Mouse (Mus musculus): ENCODE data around the gene Pdzd7. TPM values are rescaled to one million over a fixed set of nuclear protein-coding genes. Genes with fewer than 3 reads are reported as not detected.
A peak's percentile ranks its signal among the peaks of the same experiment; 100 is the strongest.
"Not testable (repeated sequence)": the region's sequence is repeated elsewhere in the genome, so short reads cannot be mapped to it uniquely, and the experiment has no call there.

Gene Pdzd7
- polyA plus RNA-seq, 1 experiment from 2014 or later = 0.72 TPM

DNA sequence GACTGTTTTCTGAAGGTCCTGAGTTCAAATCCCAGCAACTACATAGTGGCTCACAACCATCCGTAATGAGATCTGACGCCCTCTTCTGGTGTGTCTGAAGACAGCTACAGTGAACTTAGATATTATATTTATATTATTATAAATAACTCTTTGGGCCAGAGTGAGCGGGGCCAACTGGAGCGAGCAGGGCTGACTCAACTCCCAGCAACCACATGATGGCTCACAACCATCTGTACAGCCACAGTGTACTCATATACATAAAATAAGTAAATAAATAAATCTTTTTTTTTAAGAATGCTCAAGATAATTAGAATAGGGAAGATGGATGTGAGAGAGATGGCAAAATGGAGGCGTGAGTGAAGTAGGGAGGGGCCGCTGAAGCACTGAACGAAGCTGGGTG is 7.3 kb downstream of the Pdzd7 start:
- not testable (repeated sequence) for H3K9ac ChIP-seq; H3K9me3 ChIP-seq (replicated peaks); H3K36me3 ChIP-seq; H3K4me1 ChIP-seq; ATAC-seq (ENCODE audit: low FRiP score); H3K4me2 ChIP-seq (replicated peaks); H3K4me3 ChIP-seq; H3K27ac ChIP-seq
- WGBS = 91% methylated on average over 7 of the region's 7 CpGs
- peaks cover 36% of the 10 kb centered on the region for H3K27me3 ChIP-seq

DNA sequence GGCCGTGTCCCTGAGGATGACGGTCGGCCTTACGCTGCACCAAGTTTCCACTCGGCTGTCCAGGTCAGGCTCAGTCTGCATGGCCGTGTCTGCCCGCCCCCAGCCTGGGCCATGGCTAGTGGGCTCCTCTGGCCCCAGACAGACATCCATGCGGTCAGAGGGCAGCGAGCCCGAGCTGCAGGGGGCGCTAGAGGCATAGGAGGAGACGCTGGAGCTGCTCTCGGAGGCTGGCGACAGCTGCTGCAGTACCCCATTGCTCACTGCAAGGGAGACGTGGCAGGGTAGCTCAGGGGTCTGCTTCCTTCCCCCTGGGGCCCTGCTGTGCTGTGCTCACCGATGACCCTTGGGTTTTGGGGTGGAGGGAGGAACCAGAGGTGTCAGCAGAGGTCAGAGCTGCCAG is 8.7 kb downstream of the Pdzd7 start:
- Histone ChIP-seq H3K4me2 (replicated peaks) (no peak overlapping the region), H3K36me3 (no peaks in the 10 kb centered on the region), H3K4me1 (peaks cover 11% of the 10 kb centered on the region), H3K9ac (no peak overlapping the region), H3K9me3 (replicated peaks) (no peaks in the 10 kb centered on the region), H3K27ac (no peak overlapping the region), H3K27me3 (peaks cover 31% of the 10 kb centered on the region), H3K4me3 (no peak overlapping the region)
- WGBS = 32% methylated on average over 14 of the region's 16 CpGs
- ATAC-seq (ENCODE audit: low FRiP score) = no peak

DNA sequence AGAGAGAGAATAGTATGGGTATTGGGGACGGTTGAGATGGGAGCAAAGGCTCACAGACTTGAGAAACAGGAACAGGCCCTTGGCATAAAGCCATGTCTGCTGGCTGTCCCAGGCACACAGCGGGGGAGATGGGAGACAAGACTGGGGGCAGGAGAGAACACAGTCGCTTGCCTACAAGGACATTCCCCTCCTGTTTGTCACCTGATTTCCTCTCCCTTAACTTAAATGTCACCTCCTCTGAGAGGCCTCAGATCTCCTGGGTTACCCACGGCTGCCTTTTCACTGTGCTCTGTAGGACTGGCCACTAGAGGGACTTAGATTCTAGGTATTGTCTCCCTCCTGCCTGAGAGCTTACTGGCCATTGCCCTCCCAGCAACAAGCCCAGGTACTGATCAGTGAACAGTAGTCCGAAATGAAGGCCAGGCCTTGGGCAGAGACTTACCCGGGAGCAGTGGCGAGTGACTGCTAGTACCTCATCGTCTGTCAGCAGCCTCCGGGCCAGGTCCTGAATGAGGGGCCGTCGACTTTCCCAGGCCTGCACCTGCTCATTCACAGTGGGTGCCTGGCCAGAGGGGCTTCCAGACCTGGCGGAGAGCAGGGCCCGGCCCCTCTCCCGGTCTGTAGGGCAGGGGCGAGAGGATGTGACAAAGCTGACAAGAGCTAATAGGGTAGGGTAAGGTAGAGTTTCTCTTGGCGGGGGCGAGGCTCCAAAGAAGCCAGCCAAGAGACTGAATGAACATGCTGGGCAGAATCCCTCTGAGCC is 12.8 kb downstream of the Pdzd7 start:
- Histone ChIP-seq H3K4me1 (peaks cover 21% of the 10 kb centered on the region), H3K9me3 (replicated peaks) (no peaks in the 10 kb centered on the region), H3K9ac (no peak overlapping the region), H3K4me3 (no peak overlapping the region), H3K36me3 (0 out of 2 replicates have a peak, but pooled peaks cover 4% of the 10 kb centered on the region), H3K27me3 (peaks cover 10% of the 10 kb centered on the region; the same call in 1 of the 2 replicates), H3K4me2 (replicated peaks) (no peak overlapping the region), H3K27ac (no peak overlapping the region)
- ATAC-seq (ENCODE audit: low FRiP score) = no peak
- WGBS = 49% methylated on average over 17 of the region's 17 CpGs

DNA sequence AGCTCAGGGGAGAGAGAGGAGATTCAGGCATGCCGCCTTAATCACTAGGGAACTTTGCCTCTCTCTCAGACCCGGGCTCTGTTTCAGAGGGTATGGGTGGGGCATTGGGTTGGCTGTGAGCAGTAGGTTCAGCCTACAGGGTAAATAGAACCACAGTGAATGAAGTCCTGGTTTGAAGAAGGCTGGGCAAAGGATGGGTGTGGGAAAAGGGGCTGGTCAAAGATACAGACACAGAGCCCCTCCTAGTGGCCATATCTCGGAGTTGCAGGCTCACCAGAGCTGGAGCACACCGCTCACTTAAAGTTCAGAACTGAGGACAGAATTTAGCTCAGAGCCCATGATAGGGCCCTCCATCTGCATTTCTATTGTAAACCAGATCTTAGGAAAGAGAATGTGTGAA is 13.7 kb downstream of the Pdzd7 start:
- peaks cover 7% of the 10 kb centered on the region; the same call in 1 of the 2 replicates for H3K27me3 ChIP-seq
- H3K4me2 ChIP-seq (replicated peaks) = no peak overlapping the region
- ATAC-seq (ENCODE audit: low FRiP score) = peak; percentile 29; the same call in 1 of the 2 replicates
- no peaks in the 10 kb centered on the region for H3K9me3 ChIP-seq (replicated peaks)
- H3K9ac ChIP-seq = no peak overlapping the region
- no peak overlapping the region for H3K27ac ChIP-seq
- H3K4me3 ChIP-seq = no peak overlapping the region
- 19% methylated on average over 4 of the region's 4 CpGs for WGBS
- peaks cover 27% of the 10 kb centered on the region for H3K4me1 ChIP-seq
- peaks cover 12% of the 10 kb centered on the region for H3K36me3 ChIP-seq

DNA sequence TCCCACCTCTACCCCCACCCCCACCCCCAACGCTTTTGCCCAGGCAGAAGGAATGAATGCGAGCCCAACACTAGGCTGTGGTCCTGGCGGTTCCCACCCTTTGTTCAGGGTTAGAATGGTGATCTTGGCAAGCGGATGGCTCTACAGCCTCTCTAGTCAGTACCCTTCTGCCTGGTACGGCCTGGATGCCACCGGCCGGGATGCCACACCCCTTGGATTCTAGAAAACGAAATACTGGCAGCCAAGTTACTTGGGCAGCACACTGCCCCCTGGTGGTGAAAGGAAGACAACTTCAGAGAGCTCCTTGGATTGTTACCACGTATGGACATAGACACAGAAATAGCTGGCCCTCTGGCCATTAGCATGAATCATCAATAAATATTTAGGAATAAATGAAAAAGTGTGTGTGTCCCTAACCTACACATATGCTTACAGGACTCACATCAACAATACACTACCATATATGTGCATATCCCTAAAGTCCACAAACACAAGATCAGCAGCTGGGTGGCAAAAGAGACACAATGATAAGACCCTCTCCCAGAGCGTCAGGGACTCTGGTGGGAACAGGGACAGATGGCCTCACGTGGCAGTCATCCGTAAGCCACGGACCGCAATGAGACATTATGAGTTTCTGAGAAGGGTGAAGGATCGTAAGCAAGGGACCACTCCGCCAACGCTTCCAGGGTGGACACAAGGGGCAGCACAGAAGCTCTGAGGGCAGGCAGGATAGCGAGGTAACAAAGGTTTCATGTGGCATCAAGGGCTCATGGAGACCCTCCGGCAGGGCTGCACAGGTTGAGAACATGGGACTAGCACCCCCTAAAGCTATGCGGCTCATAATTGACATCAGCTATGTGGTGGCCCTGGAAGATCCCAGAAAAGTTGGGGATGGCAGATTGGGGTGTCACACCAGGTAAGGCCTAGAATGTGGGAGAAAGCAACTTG is 14.5 kb downstream of the Pdzd7 start:
- Histone ChIP-seq H3K27ac (no peak overlapping the region), H3K4me3 (no peak overlapping the region), H3K9me3 (replicated peaks) (no peaks in the 10 kb centered on the region), H3K9ac (no peak overlapping the region), H3K4me1 (peaks cover 27% of the 10 kb centered on the region), H3K27me3 (peaks cover under 1% of the 10 kb centered on the region; the same call in 1 of the 2 replicates), H3K4me2 (replicated peaks) (peak overlapping the region; percentile 19), H3K36me3 (peaks cover 19% of the 10 kb centered on the region)
- WGBS = 42% methylated on average over 20 of the region's 20 CpGs
- peak; percentile 21; the same call in 1 of the 2 replicates for ATAC-seq (ENCODE audit: low FRiP score)

DNA sequence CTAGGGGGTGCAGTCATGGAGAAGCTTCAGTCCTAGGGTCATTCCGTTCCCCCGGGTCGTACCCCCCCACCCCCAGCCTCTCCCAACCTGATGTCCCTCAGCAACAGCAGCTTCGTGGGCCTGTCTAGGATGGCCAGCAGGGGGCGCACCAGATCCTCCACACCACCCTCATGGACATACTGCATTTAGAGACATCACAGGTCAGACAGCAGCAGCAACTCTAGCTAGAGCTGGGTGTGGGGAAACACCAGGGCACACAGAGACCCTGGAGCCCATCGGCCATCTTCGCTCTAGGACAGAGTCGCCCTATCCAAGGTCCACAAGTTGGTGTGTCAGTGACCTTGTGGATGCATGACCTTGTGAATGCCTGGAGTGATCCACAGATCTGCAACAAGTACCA is 15.4 kb downstream of the Pdzd7 start:
- no peak overlapping the region for H3K4me2 ChIP-seq (replicated peaks)
- H3K9ac ChIP-seq = no peak overlapping the region
- H3K27ac ChIP-seq = no peak overlapping the region
- no peak overlapping the region for H3K4me3 ChIP-seq
- no peak for ATAC-seq (ENCODE audit: low FRiP score)
- no peaks in the 10 kb centered on the region for H3K27me3 ChIP-seq
- peaks cover 27% of the 10 kb centered on the region for H3K4me1 ChIP-seq
- peaks cover 28% of the 10 kb centered on the region for H3K36me3 ChIP-seq
- H3K9me3 ChIP-seq (replicated peaks) = no peaks in the 10 kb centered on the region
- WGBS = 49% methylated on average over 8 of the region's 8 CpGs

DNA sequence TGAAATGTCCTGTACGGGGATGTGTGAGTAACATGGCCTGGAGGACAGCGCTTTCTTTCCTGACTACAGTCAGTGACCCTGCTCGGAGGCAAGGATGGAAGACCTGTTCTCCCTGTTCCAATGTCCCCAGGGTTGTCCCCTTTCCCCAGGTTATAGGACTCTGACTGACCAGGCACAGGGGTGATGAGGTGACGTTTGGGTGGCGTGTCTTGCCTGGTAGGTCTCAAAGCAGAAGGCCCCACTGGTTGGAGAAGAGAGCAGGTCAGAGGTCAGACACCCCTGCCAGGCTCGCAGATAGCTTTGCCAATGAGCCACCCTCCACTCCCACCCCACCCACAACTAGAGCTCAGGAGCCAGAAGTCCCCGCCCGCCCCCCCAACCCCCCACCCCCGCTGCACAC is 15.9 kb downstream of the Pdzd7 start:
- Histone ChIP-seq H3K9ac (no peak overlapping the region), H3K4me3 (no peak overlapping the region), H3K4me2 (replicated peaks) (no peak overlapping the region), H3K27ac (no peak overlapping the region), H3K36me3 (peaks cover 33% of the 10 kb centered on the region), H3K27me3 (no peaks in the 10 kb centered on the region), H3K4me1 (peaks cover 27% of the 10 kb centered on the region), H3K9me3 (replicated peaks) (no peaks in the 10 kb centered on the region)
- WGBS = 54% methylated on average over 9 of the region's 9 CpGs
- ATAC-seq (ENCODE audit: low FRiP score) = no peak

DNA sequence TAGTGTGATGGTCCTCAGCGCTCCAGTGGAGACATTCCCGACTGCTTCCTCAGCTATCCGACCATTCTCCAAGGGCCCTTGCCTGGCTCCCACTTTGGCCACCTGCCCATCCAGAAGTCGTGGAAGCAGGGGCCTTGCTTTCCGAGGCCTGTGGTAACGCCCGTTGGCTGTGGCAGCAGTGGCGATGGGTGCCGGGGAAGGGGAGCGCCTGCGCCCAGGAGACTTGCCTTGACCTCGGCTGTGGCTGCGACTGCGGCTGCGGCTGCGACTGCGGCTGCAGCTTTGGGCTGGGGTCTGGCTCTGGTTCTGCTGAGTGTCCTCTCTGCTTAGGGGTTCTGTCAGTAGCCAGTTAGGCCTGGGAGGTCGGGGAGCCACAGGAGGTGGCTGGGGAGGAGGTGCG is 16.8 kb downstream of the Pdzd7 start:
- H3K27ac ChIP-seq = peak overlapping the region; percentile 4; the same call in 1 of the 2 replicates

DNA sequence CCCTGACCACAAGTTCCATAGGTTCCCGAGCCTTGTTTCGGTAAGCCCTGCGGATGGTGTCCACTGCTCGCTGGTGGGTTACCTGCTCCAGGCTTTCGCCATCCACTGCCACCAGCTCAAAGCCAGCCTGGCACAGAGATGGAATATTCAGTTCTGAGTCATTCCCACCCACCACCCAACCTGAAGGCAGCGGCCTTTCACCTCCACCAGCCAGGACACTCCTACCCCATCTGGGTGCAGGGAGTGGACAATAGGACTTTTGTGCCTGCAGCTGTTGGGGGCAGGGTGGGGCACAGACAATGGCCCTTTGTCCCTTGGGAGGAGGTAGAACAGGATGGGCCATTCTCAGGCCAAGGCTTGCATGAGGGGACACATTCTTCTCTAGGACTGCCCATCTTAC is 17.7 kb downstream of the Pdzd7 start:
- no peak overlapping the region for H3K9ac ChIP-seq
- H3K36me3 ChIP-seq = peaks cover 47% of the 10 kb centered on the region
- no peak for ATAC-seq (ENCODE audit: low FRiP score)
- WGBS = 82% methylated on average over 6 of the region's 6 CpGs
- H3K9me3 ChIP-seq (replicated peaks) = no peaks in the 10 kb centered on the region
- no peaks in the 10 kb centered on the region for H3K27me3 ChIP-seq
- H3K4me2 ChIP-seq (replicated peaks) = no peak overlapping the region
- H3K4me1 ChIP-seq = peaks cover 27% of the 10 kb centered on the region
- H3K27ac ChIP-seq = no peak overlapping the region
- H3K4me3 ChIP-seq = no peak overlapping the region

More for the DNA sequence above, 16.8 kb downstream of the Pdzd7 start:
- Histone ChIP-seq H3K27me3 (no peaks in the 10 kb centered on the region), H3K4me3 (no peak overlapping the region), H3K9ac (no peak overlapping the region; the same call in 1 of the 2 replicates), H3K36me3 (peaks cover 40% of the 10 kb centered on the region), H3K9me3 (replicated peaks) (no peaks in the 10 kb centered on the region), H3K4me1 (peaks cover 28% of the 10 kb centered on the region), H3K4me2 (replicated peaks) (no peak overlapping the region)
- WGBS = 60% methylated on average over 19 of the region's 19 CpGs
- no peak for ATAC-seq (ENCODE audit: low FRiP score)

DNA sequence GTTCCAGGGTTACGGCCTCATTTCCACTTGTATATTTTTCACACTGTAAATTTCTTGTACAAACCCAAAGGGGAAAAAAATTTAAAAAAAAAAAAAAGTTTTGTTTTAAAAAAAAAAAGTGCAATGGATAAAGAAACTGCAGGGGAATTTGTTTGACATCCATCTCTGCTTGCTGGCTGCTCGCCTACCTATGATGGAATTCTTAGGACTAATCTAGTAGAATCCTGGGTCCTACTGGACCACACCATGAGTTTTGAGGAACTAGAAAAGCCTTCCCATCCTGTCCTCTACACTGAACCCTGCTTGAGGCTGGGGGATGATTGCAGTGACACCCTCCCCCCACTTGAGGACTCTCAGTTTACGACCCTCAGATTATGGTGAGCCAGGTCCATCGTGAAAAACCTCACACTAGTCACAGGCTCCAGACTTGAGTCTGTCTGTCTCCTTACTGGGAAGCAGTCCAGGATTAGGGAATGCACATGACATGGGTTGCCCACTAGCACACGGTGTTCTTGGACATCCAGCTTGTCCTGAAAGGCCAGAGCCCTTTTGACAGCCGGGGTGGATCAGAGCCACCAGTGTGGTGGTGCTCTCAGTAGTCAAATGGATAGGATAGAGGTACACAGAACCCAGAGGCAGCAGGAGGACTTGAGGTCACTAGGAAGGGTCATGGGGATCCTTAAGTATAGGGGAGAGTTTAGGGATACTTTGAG is 18.4 kb downstream of the Pdzd7 start:
- Histone ChIP-seq H3K9ac (no peak overlapping the region), H3K27me3 (no peaks in the 10 kb centered on the region), H3K4me2 (replicated peaks) (no peak overlapping the region), H3K4me1 (peaks cover 21% of the 10 kb centered on the region), H3K9me3 (replicated peaks) (no peaks in the 10 kb centered on the region), H3K36me3 (peaks cover 49% of the 10 kb centered on the region), H3K4me3 (no peak overlapping the region), H3K27ac (0 out of 2 replicates have a peak overlapping the region, but pooled peaks have one; percentile 19)
- 86% methylated on average over 6 of the region's 6 CpGs for WGBS
- no peak for ATAC-seq (ENCODE audit: low FRiP score)

DNA sequence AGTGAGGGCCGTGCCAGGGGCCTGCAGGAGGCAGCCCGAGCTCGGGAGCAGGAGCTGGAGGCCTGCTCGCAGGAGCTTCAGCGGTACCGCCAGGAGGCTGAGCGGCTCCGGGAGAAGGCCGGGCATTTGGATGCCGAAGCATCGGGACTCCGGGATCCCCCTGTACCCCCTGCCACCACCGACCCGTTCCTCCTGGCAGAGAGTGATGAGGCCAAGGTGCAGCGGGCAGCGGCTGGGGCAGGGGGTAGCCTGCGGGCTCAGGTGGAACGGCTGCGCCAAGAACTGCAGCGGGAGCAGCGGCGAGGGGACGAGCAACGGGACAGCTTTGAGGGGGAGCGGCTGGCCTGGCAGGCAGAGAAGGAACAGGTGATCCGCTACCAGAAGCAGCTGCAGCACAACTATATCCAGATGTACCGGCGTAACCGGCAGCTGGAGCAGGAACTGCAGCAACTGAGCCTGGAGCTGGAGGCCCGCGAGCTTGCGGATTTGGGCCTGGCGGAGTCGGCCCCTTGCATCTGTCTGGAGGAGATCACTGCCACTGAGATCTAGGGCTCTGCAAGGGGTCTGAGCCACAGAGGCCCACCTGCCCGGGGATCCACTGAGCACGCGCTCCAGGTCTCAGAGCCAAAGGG is 19.5 kb downstream of the Pdzd7 start:
- Histone ChIP-seq H3K4me1 (peaks cover 23% of the 10 kb centered on the region), H3K4me3 (no peak overlapping the region), H3K9me3 (replicated peaks) (no peaks in the 10 kb centered on the region), H3K27ac (no peak overlapping the region), H3K27me3 (no peaks in the 10 kb centered on the region), H3K9ac (no peak overlapping the region), H3K4me2 (replicated peaks) (no peak overlapping the region), H3K36me3 (peaks cover 56% of the 10 kb centered on the region)
- 92% methylated on average over 37 of the region's 37 CpGs for WGBS
- ATAC-seq (ENCODE audit: low FRiP score) = no peak

All from hindbrain, embryonic 12.5 days (tissue).